ENCODE assay signal across 22 mouse cellular contexts in the genomic region with DNA sequence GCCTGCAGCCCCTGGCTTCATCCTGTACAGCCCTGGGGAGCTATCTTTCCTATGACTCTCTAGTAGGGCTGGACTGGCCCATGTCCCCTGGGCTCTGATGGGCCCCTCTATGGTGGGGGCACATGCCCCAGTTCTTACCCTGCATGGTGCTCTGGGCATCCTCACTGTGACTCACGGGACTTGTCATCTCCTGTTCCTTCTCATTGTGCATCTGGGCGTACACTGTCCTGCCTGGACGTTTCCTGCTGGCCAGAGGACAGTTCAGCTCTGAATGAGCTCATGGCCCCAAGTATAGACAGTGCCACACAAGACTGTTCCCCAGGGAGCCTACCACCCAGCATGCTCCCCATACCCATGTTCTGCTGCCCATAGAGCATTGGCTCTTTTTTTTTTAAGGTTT.
DNase-seq lines count a peak whose midpoint lies in the region; ATAC-seq lines count a peak whose summit lies in the region.
"Had no signal": no experiment of that assay in that cellular context is flagged by ENCODE, and none has a peak within 500 bp of the region (broad histone marks: within the 10 kb centered on the region; RNA-seq: fewer than 3 reads in every experiment).

No protein-coding gene starts in this region.

- H3K27me3 ChIP-seq in embryonic facial prominence, embryonic 13.5 days, result no peaks in the 10 kb centered on the region
- no peaks in the 10 kb centered on the region for H3K27me3 ChIP-seq in embryonic facial prominence, embryonic 10.5 days (replicated peaks; ENCODE audit: low read depth, poor library complexity, severe bottlenecking)
- H3K27me3 ChIP-seq: CH12.LX; embryonic facial prominence, embryonic 15.5 days; forebrain, embryonic 13.5 days had no signal

- H3K4me2 ChIP-seq in embryonic facial prominence, embryonic 13.5 days, result no peak overlapping the region
- H3K4me2 ChIP-seq: embryonic facial prominence, embryonic 15.5 days; forebrain, embryonic 13.5 days had no signal

- no peak for ATAC-seq in embryonic facial prominence, embryonic 13.5 days (ENCODE audit: insufficient number of reproducible peaks, insufficient read depth, low FRiP score, low TSS enrichment, low read depth)
- ATAC-seq: CD4-positive, CD25-positive, alpha-beta regulatory T cell, adult 4 months; forebrain, embryonic 13.5 days; forebrain, embryonic 16.5 days had no signal

- peaks cover 3% of the 10 kb centered on the region; the same call in 1 of the 2 replicates for H3K36me3 ChIP-seq in embryonic facial prominence, embryonic 13.5 days
- H3K36me3 ChIP-seq in embryonic facial prominence, embryonic 10.5 days (replicated peaks), result peaks cover 4% of the 10 kb centered on the region; the same call in 1 of the 2 replicates
- H3K36me3 ChIP-seq: G1E had no signal

- no peak overlapping the region for H3K4me3 ChIP-seq in embryonic facial prominence, embryonic 13.5 days
- no peak overlapping the region for H3K4me3 ChIP-seq in embryonic facial prominence, embryonic 10.5 days
- H3K4me3 ChIP-seq: embryonic facial prominence, embryonic 15.5 days; erythroblast, embryonic 14.5 days; forebrain, embryonic 13.5 days had no signal

- DNase-seq in embryonic facial prominence, embryonic 10.5 days (ENCODE audit: low spot score), result no peak
- peak; percentile 79 for DNase-seq in Muller cell, postnatal 12 days (ENCODE audit: inconsistent ontology term)
- DNase-seq in retina, embryonic 14.5 days (ENCODE audit: low spot score), result peak; percentile 74
- no peak for DNase-seq in frontal cortex, postnatal 25 days (ENCODE audit: low spot score in 2 of 2)
- no peak for DNase-seq in cerebellum, adult 9-10 months
- DNase-seq: adrenal gland, adult 2 months; adrenal gland, postnatal 10 days; adrenal gland, postnatal 25 days; B cell, adult 2 months; cerebellum, adult 11 months; cerebellum, adult 18-20 months; cerebellum, adult 8-10 months; cerebellum, postnatal 10 days; cerebellum, postnatal 25 days had no signal

- no peaks in the 10 kb centered on the region for H3K4me1 ChIP-seq in embryonic facial prominence, embryonic 13.5 days
- peaks cover 8% of the 10 kb centered on the region; the same call in 1 of the 2 replicates for H3K4me1 ChIP-seq in embryonic facial prominence, embryonic 10.5 days
- H3K4me1 ChIP-seq: embryonic facial prominence, embryonic 15.5 days; forebrain, embryonic 13.5 days had no signal

- no peak overlapping the region for H3K27ac ChIP-seq in embryonic facial prominence, embryonic 13.5 days
- H3K27ac ChIP-seq in embryonic facial prominence, embryonic 10.5 days (replicated peaks), result no peak overlapping the region
- H3K27ac ChIP-seq: embryonic facial prominence, embryonic 15.5 days; forebrain, embryonic 13.5 days had no signal

- H3K9ac ChIP-seq in embryonic facial prominence, embryonic 13.5 days, result peak overlapping the region; percentile 6; the same call in 1 of the 2 replicates
- H3K9ac ChIP-seq: embryonic facial prominence, embryonic 15.5 days; forebrain, embryonic 13.5 days had no signal

- 85% methylated on average over 3 of the region's 3 CpGs for WGBS in embryonic facial prominence, embryonic 13.5 days
- WGBS in embryonic facial prominence, embryonic 10.5 days, result 80% methylated on average over 3 of the region's 3 CpGs

- no peaks in the 10 kb centered on the region for H3K9me3 ChIP-seq in embryonic facial prominence, embryonic 13.5 days
- no peaks in the 10 kb centered on the region for H3K9me3 ChIP-seq in embryonic facial prominence, embryonic 10.5 days
- H3K9me3 ChIP-seq: embryonic facial prominence, embryonic 15.5 days; forebrain, embryonic 13.5 days; G1E had no signal

Comparison
In these comparisons a context has a peak if more than half of its experiments do, and no peak if none do; other contexts are left out.
1. DNase-seq: peak in Muller cell, postnatal 12 days (single experiment) and retina, embryonic 14.5 days (single experiment); none in embryonic facial prominence, embryonic 10.5 days (single experiment), frontal cortex, postnatal 25 days (0 of 2) and cerebellum, adult 9-10 months (single experiment).